Mouse (Mus musculus) heart, adult 11 months (tissue): Measurements from ENCODE around the gene Gna14.

ENCODE experiments used
- DNase-seq: peaks from one replicate; pipeline ENCODE4 v3.0.0; 2022

Gna14 gene

DNA sequence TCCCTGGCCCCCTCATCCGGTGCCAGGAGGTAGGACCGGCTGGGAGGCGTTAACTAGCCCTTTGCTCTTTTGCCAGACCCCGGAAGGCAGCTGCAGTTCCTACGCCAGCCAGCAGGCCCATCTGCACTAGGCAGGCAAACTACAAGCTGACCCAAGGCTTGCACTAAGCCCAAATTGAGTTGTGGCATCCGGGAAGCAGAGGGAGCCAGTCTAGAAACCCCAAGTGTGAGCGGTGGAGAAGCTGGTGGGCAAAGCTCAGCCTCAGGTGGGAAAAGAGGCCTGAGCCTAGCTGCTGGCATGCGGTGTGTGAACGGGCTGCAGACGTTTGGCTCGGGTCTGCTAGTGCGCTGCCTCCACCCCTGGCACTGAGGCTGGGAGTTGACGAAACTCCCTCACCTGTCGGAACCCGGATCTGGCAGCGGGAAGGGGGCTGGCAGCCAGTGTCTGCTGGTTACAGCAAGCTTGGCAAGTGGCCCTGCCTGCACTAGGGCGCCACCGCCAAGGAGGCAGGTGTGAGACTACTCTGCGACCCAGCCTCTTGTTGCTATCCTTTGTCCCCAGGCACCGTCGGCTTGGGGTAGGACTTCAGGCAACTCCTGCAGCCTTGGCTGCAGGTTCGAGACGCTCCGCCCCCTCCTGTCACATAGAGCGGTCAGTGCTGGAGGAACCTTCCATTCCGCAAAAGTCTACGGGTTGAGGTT lies at the start of gene Gna14:
Gene Gna14 (plus strand): TSS at position 232 of the 701 bp plus-strand sequence.
- peak; percentile 96 for DNase-seq

GRCm38 (mm10) chr19:16386514-16386913 lies 49.0 kb upstream of the Gna14 start:
- DNase-seq: peak; percentile 89

- DNase-seq: no peak
These were observed 45.3 kb upstream of the Gna14 start for GRCm38 (mm10) chr19:16390192-16390795.

DNA sequence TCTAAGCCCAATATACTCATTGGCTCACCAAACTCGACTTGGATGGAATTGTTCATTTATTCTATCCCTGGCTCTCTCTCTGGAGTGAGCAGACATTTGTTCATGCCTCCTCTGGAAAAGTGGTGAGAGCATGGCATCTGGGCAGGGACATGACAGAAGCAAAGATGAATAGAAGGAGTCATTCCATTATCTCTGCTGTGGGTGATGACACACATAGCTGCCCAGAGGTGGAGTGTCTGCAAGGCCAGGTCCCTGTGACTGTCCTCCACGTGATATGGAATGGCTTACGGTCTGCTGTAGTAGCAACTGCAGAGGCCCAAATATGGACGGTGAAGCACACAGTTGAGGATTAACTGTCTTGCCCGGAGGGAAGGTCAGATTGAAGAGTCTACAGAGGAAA lies 41.2 kb upstream of the Gna14 start:
- DNase-seq: peak; percentile 22

DNA sequence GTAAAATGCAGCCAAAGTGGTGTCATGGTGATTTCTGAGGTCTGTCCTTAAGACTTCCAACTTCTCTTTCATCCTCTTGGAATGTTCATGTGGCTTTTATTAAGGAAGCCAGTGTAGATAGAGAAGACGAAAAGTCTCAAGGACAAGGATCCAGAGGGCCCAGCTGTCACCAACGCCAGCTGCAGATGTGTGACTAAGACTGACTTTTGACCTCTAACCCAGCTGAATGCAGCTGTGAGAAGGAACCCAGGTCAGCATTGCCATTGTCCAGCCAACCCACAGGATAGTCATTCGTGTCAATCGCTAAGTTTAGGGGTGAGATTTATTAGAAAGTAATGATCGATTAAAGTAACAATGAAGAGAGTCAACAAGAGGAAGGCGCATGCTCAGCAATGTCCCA lies 32.5 kb upstream of the Gna14 start:
- DNase-seq: peak; percentile 95

GRCm38 (mm10) chr19:16407727-16408126 lies 27.8 kb upstream of the Gna14 start:
- DNase-seq: no peak

- DNase-seq: peak; percentile 13
These were observed 24.3 kb upstream of the Gna14 start for GRCm38 (mm10) chr19:16411302-16411701.

DNA sequence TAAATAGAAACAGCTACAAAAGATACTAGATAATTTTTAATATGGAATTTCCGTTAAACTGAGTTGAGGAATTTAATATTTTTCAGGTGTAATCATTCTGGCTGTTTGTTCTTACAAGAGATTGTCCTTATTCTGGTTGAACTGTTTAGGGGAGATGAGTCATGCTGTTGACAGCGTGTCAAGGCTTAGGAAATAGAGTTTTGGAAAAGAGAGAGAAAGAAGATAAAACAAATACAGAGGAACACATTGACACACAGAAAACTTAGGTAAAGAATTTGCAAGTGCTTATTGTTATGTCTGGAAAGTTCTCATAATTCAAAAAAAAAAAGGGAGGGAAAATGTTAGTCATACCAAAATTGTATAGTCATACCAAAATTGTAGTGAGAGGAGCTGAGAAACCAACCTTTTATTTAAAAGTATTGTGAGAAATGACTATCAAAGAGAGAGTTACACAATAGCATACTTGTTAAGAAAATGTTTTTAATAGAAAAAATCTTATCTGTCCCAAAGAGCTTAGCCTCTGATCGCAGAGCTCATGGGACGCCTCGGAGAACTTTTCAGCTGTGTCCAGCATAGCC lies 17.4 kb upstream of the Gna14 start:
- no peak for DNase-seq

- DNase-seq: peak; percentile 43
These were observed 10.0 kb upstream of the Gna14 start for GRCm38 (mm10) chr19:16425596-16425995.

DNA sequence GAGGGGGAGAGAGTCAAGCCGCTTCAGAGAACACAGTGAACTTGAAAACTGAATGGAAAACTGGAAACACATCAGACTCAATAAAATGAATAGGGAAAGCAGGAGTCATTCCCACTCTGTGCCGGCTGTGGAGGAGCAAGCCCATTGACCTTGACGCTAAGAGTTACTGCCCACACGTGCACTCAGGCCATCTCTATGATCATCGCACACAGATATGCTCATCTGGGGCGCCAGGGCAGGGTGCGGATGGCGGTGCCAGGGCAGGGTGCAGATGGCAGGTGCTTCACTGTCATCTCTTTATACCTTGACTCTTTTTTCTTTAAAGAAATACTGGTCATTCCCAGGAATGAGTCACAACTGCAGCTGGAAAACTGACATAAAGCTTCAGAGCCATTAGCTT lies 4.2 kb upstream of the Gna14 start:
- peak; percentile 41 for DNase-seq

DNA sequence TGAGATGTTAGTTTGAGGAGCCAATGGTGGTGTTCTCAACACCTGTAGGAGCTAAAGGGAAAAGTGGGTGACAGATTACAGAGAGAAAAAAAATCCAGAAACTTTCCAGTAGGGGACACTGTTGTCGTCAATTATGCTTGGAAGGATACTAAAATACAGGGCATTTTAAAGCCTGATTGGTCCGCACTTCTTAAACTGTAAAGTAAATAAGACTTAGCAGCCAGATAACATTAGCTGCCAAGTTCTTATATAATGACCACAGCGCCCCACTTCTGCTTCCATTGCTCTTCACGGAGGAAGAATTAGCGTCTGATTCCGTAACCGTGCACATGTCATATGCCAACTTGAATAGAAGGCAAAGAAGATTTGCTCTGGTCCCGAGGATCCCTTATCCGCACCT lies 683 bp upstream of the Gna14 start:
- DNase-seq: peak; percentile 93

DNA sequence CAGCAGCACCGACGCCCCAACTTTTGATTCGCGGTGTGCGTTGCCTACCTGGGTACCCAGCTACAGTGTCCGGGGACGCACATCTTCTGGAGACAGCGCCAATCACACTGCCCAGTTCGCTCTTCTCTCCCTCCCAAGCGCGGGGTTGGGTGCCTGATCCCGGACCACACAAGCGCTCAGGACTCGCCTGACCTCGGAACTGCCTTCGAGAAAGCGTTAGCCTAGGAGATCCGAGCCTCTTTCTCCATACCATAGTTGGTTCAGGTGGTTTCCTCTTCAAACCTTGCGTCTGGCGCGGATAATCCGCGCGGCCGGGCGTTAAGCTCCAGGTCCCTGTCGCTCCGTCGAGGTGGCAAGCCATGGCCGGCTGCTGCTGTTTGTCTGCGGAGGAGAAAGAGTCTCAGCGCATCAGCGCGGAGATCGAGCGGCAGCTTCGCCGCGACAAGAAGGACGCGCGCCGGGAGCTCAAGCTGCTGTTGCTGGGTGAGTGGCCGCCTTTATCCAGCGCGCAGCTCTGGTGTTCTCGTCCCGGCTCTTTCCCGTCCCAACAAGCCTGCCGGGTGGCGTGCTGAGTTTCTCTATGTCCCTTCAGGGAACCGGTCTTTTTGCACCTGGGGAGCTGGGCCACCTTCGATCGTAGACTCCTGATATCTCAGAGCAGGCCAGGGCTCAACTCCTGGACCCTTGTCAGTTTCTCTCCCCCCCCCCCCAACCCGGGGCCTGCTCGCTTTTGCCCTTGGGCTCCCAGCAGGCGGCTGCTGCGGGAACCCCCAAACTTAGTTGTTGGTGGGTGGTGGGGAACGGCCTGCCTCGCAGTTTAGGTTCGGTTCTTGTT lies 990 bp downstream of the Gna14 start:
- DNase-seq: peak; percentile 90

DNA sequence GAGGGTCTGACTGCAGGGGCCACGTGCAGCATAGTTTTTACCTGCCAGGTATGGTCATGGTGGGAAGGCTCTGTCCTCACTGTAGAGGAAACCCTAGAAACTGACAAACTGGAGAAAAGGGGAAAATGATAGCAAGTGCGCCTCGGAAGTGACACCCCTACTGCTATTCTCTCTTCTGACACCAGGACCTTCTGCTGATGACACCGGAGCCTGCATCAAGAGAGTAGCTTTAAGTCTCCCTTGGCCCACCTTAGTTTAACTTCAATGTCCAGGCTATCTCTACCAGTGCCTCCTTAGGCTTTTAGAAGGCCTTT lies 1.6 kb downstream of the Gna14 start:
- no peak for DNase-seq

GRCm38 (mm10) chr19:16437906-16438305 lies 2.3 kb downstream of the Gna14 start:
- DNase-seq: peak; percentile 87

GRCm38 (mm10) chr19:16439278-16439677 lies 3.7 kb downstream of the Gna14 start:
- peak; percentile 96 for DNase-seq

DNA sequence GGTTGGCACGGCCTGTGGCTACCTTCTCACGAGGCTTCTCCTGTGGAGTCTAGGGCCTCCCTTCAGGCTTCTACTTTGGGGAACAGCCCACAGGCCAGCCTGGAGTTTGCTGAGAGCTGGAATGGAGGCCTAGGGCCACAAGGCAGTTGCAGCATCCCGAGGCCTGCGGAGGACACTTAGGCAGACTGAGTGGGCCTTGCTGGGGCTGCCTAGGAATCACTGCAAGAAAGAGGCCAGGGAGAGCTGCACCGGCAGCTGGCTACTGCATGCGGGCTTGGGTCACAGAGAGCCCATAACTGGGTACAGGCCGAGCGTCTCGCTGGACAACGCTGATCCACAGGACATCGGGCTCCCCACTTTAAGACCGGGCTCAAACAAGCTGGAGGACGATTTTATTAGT lies 4.3 kb downstream of the Gna14 start:
- DNase-seq: peak; percentile 84

DNA sequence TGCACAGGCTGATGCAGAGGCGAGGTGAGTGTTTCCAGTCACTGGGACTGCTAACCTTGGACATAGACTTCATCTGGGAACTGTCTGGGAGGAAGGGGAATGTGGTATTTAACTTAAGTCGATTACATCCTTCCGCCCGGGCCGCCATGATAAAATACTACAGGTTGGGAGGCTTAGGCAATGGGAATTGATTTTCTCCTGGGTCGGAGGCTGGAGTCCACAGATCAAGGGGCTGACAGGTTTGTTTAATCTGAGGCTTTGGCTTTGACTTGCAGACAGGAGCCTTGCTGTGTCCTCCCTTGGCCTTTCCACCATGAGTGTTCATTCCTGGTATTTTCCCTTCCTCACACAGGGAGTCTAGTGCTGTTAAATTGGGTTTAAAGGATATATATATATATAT lies 5.8 kb downstream of the Gna14 start:
- DNase-seq: peak; percentile 54

GRCm38 (mm10) chr19:16443335-16443734 lies 7.8 kb downstream of the Gna14 start:
- no peak for DNase-seq

DNA sequence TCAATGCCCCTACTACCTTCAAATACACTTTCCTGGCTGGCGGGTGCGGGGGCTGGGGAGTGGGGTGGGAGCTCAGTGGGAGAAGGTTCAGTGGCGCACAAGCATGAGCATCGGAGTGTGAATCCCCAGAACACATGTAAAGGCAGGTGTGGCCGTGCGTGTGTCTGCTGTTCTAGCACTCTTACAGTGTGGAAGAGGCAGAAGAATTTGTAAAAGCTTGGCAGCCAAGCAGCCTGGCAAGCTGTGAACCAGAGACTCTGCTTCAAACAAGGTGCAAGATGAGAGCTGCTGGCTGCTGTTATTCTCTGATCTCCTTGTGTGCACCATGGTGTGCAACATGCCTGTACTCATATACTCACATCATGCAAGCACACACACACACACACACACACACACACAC lies 11.1 kb downstream of the Gna14 start:
- no peak for DNase-seq

- DNase-seq: no peak
These were observed 12.5 kb downstream of the Gna14 start for GRCm38 (mm10) chr19:16447832-16448621.

GRCm38 (mm10) chr19:16448796-16449195 lies 13.2 kb downstream of the Gna14 start:
- no peak for DNase-seq

DNA sequence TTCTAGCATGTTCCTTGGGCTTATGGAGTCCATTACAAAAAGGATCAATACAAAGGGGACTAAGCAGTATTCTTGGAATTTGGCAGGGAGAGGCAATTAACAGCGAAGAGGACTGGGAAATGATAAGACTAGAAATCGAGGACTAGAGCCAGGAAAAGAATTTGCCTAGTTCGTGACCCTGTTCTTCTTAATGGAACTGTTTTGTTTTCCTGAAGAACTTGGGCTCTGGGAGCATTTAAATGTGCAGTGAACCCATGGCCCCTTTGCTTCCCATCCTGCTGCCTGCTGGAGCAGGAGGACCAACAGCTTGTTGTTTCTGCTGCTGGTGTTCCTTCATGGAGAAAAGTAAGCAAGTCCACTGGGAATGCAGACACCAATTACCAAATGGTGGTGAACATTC lies 15.3 kb downstream of the Gna14 start:
- DNase-seq: peak; percentile 95

GRCm38 (mm10) chr19:16456181-16456580 lies 20.6 kb downstream of the Gna14 start:
- DNase-seq: no peak
